Mouse (Mus musculus) liver, embryonic 14.5 days (tissue): ENCODE data around the gene Hspa12a.

Experiments used
- CTCF ChIP-seq: IDR thresholded peaks from 2 replicates; pipeline ENCODE4 v1.5.1; 2016; ENCODE audit warnings: antibody characterized with exemption, low read depth, control low read depth
- EP300 ChIP-seq: IDR thresholded peaks from 2 replicates; pipeline ENCODE4 v1.6.1; 2016; ENCODE audit warnings: antibody characterized with exemption, low read depth

DNA sequence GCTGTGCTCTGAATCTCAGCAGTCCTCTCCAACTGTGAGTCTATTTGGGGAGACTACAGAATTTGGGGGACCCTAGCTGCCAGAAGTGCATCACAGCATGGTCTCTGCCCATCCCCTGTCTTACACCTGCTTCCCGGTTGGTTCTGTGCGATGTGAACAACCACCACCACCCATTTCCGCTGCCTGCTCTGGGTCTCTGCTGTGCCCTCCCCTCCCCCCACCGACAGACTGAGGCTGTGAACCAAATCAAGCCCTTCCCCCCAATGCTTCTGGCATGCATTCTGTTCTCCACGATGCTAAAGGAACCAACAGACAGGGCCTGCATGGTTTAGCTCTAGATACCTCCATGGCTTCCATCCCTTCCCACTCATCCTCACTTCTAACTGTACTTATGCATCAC, 78.2 kb downstream of the Hspa12a start:
- TF ChIP-seq CTCF (no peak), EP300 (no peak)
